Mouse (Mus musculus) CH12.LX (cell line): ENCODE results near the gene Slc6a17. TPM values are rescaled to one million over a fixed set of nuclear protein-coding genes. Genes with fewer than 3 reads are reported as not detected.

Experiments used
- DNase-seq: peaks from one replicate; pipeline ENCODE4 v3.0.0-alpha.2; 2013; ENCODE audit errors: extremely low read depth
- H3K27ac ChIP-seq: 2 replicates; pipeline ENCODE4 v1.5.1; 2012; ENCODE audit warnings: low read depth, mild to moderate bottlenecking, control low read depth, moderate library complexity; ENCODE audit not compliant: insufficient read depth
- H3K27me3 ChIP-seq: replicated peaks from 2 replicates; pipeline ENCODE3; 2012; ENCODE audit warnings: inconsistent platforms
- H3K36me3 ChIP-seq, 2 experiments: replicated peaks in 1 of 2; 2 replicates each; pipeline versions ENCODE3 to v1.6.1; 2012; ENCODE audit warnings: inconsistent platforms in 1 of 2, low read length in 1 of 2, mild to moderate bottlenecking in 1 of 2, mixed read lengths in 1 of 2, moderate library complexity in 1 of 2; ENCODE audit not compliant: control insufficient read depth in 1 of 2, insufficient read depth in 1 of 2
- H3K4me1 ChIP-seq, 2 experiments: 2 replicates each; pipeline ENCODE4 v1.6.1; 2012; ENCODE audit warnings: inconsistent platforms in 1 of 2, moderate library complexity in 1 of 2; ENCODE audit not compliant: insufficient read depth in 2 of 2, control insufficient read depth in 1 of 2
- H3K4me2 ChIP-seq: 2 replicates; pipeline ENCODE4 v1.6.1; 2012; ENCODE audit warnings: low read depth, mild to moderate bottlenecking, control low read depth; ENCODE audit not compliant: poor library complexity, insufficient read depth, severe bottlenecking
- H3K4me3 ChIP-seq, 3 experiments: fragments of 150-350 bp in 1 of 3; sonication (generic) in 1 of 3; replicated peaks in 1 of 3; 2 replicates each; pipeline versions ENCODE3 to v1.5.1; 2011 to 2012; ENCODE audit warnings: low read depth in 2 of 3, low read length in 2 of 3, mild to moderate bottlenecking in 2 of 3, moderate library complexity in 2 of 3, control low read depth in 1 of 3, improper control_type of control experiment in 1 of 3, inconsistent platforms in 1 of 3, mixed read lengths in 1 of 3; ENCODE audit not compliant: poor library complexity in 1 of 3
- H3K79me2 ChIP-seq: replicated peaks from 2 replicates; pipeline ENCODE4 v1.6.1; 2012; ENCODE audit warnings: mild to moderate bottlenecking, moderate library complexity; ENCODE audit not compliant: control insufficient read depth, poor library complexity, insufficient read depth, severe bottlenecking; ENCODE audit errors: extremely low read depth
- H3K9ac ChIP-seq: 2 replicates; pipeline ENCODE4 v1.6.1; 2012; ENCODE audit warnings: low read depth, mild to moderate bottlenecking, control low read depth, moderate library complexity; ENCODE audit not compliant: insufficient read depth
- H3K9me3 ChIP-seq: replicated peaks from 2 replicates; pipeline ENCODE3; 2012; ENCODE audit warnings: low read length, inconsistent platforms, mixed read lengths
- BHLHE40 ChIP-seq: IDR thresholded peaks from 2 replicates; pipeline ENCODE4 v1.6.1; 2011; ENCODE audit warnings: mild to moderate bottlenecking, low read depth, low read length, improper control_type of control experiment
- CHD1 ChIP-seq: IDR thresholded peaks from 2 replicates; pipeline ENCODE4 v1.6.1; 2012; ENCODE audit warnings: low read depth, low read length, improper control_type of control experiment, inconsistent platforms
- CTCF ChIP-seq, 2 experiments: IDR thresholded peaks in 1 of 2; conservative IDR thresholded peaks in 1 of 2; 2 replicates each; pipeline ENCODE4 v1.5.1; 2011 to 2012; ENCODE audit warnings: low read depth in 2 of 2, low read length in 2 of 2, improper control_type of control experiment in 1 of 2, inconsistent platforms in 1 of 2, mild to moderate bottlenecking in 1 of 2, moderate library complexity in 1 of 2
- E2F4 ChIP-seq: IDR thresholded peaks from 2 replicates; pipeline ENCODE4 v1.6.1; 2011; ENCODE audit warnings: low read depth, low read length, improper control_type of control experiment; ENCODE audit not compliant: insufficient replicate concordance
- ELF1 ChIP-seq: IDR thresholded peaks from 2 replicates; pipeline ENCODE4 v1.6.1; 2014; ENCODE audit warnings: low read depth, mild to moderate bottlenecking, inconsistent platforms, low read length, improper control_type of control experiment
- EP300 ChIP-seq: IDR thresholded peaks from 2 replicates; pipeline ENCODE4 v1.6.1; 2011; ENCODE audit warnings: low read length, improper control_type of control experiment
- ETS1 ChIP-seq: conservative IDR thresholded peaks from 2 replicates; pipeline ENCODE4 v1.6.1; 2012; ENCODE audit warnings: low read depth, mild to moderate bottlenecking, inconsistent platforms, low read length, improper control_type of control experiment, moderate library complexity
- GABPA ChIP-seq: IDR thresholded peaks from 2 replicates; pipeline ENCODE4 v1.6.1; 2012; ENCODE audit warnings: low read depth, low read length, improper control_type of control experiment, inconsistent platforms; ENCODE audit not compliant: insufficient replicate concordance
- HCFC1 ChIP-seq: IDR thresholded peaks from 2 replicates; pipeline ENCODE4 v1.6.1; 2012; ENCODE audit warnings: low read depth, mild to moderate bottlenecking, inconsistent platforms, low read length, improper control_type of control experiment
- JUN ChIP-seq: IDR thresholded peaks from 2 replicates; pipeline ENCODE4 v1.6.1; 2011; ENCODE audit warnings: low read depth, mild to moderate bottlenecking, low read length, improper control_type of control experiment, moderate library complexity; ENCODE audit not compliant: insufficient read depth
- JUND ChIP-seq: conservative IDR thresholded peaks from 2 replicates; pipeline ENCODE4 v1.6.1; 2011; ENCODE audit warnings: low read depth, low read length, improper control_type of control experiment
- KAT2A ChIP-seq: IDR thresholded peaks from 2 replicates; pipeline ENCODE4 v1.6.1; 2012; ENCODE audit warnings: low read length, improper control_type of control experiment, inconsistent platforms; ENCODE audit not compliant: insufficient replicate concordance
- MAFK ChIP-seq: IDR thresholded peaks from 2 replicates; pipeline ENCODE4 v1.6.1; 2011; ENCODE audit warnings: low read length, improper control_type of control experiment; ENCODE audit not compliant: insufficient replicate concordance
- MAX ChIP-seq: IDR thresholded peaks from 2 replicates; pipeline ENCODE4 v1.6.1; 2011; ENCODE audit warnings: low read length, improper control_type of control experiment
- POLR2AphosphoS2 ChIP-seq: IDR thresholded peaks from 2 replicates; pipeline ENCODE4 v1.6.1; 2011; ENCODE audit warnings: low read depth, low read length, improper control_type of control experiment
- SIN3A ChIP-seq: IDR thresholded peaks from 2 replicates; pipeline ENCODE4 v1.6.1; 2012; ENCODE audit warnings: low read length, improper control_type of control experiment, inconsistent platforms
- SMC3 ChIP-seq: IDR thresholded peaks from 2 replicates; pipeline ENCODE4 v1.6.1; 2011; ENCODE audit warnings: low read depth, low read length, improper control_type of control experiment
- TCF12 ChIP-seq: IDR thresholded peaks from 2 replicates; pipeline ENCODE4 v1.6.1; 2014; ENCODE audit warnings: low read depth, mild to moderate bottlenecking, inconsistent platforms, low read length, improper control_type of control experiment
- dilution Hi-C: fragments of 300-500 bp; cut with MboI; formaldehyde crosslinking; loops from 2 replicates; pipeline ENCODE4 v1.14.3; 2020; ENCODE audit warnings: low sequenced_read_pairs; ENCODE audit not compliant: extremely low pct_unique_long_range_greater_than_20kb, extremely low pct_ligation_motif_present
- in situ Hi-C: fragments of 300-500 bp; cut with MboI; formaldehyde crosslinking; loops from 3 replicates; pipeline ENCODE4 v1.14.3; 2019; ENCODE audit warnings: low sequenced_read_pairs, low pct_ligation_motif_present, low pct_unique_long_range_greater_than_20kb, mixed read lengths
- polyA plus RNA-seq: library from polyadenylated mRNA; unstranded; fragments of >175 nt; gene quantifications from 2 replicates; pipeline ENCODE4 v1.2.1, GENCODE M21; 2012; ENCODE audit warnings: low read depth; ENCODE audit not compliant: insufficient read length
- total RNA-seq, 2 experiments: library from RNA; depleted of rRNA; stranded (reverse); fragments of 300-350 nt in 1 of 2; fragments of >200 nt in 1 of 2; gene quantifications; 2 replicates each; pipeline ENCODE4 v1.2.3; 2012 to 2014

Slc6a17 gene
- total and polyA plus RNA-seq, 3 experiments = not detected

- Histone ChIP-seq H3K4me2 (no peak overlapping the region), H3K27ac (no peak overlapping the region), H3K9ac (no peak overlapping the region), H3K79me2 (no peaks in the 10 kb centered on the region), H3K36me3 (no peaks in the 10 kb centered on the region), H3K4me3 (no peak overlapping the region), H3K9me3 (peaks cover 3% of the 10 kb centered on the region)
- dilution Hi-C loops = no loop called here
- no peak for DNase-seq
- in situ Hi-C loops = no loop called here
- TF ChIP-seq CHD1 = no peak
- no peak for TF ChIP-seq POLR2AphosphoS2
- no peak for TF ChIP-seq ELF1
- no peak for TF ChIP-seq JUND
- TF ChIP-seq EP300 = no peak
- TF ChIP-seq SIN3A = no peak
- TF ChIP-seq KAT2A = no peak
- TF ChIP-seq MAFK = no peak
- no peak for TF ChIP-seq E2F4
- TF ChIP-seq BHLHE40 = no peak
- TF ChIP-seq TCF12 = no peak
- TF ChIP-seq, all 38 proteins: peak for 0
- Histone ChIP-seq H3K4me1 (peaks cover 0 to 14% of the 10 kb centered on the region in 2 experiments; a peak in 2 of 4 replicates), H3K27me3 (peaks cover 62% of the 10 kb centered on the region)
Measured at GRCm38 (mm10) chr3:107537504-107537889, 19.7 kb upstream of the Slc6a17 start.

- dilution Hi-C loops (no loop called here), in situ Hi-C loops (no loop called here)
Measured at GRCm38 (mm10) chr3:107536810-107537503, 19.1 kb upstream of the Slc6a17 start.

More at GRCm38 (mm10) chr3:107536810-107537503, 19.1 kb upstream of the Slc6a17 start:
- TF ChIP-seq CTCF (conservative IDR thresholded peaks at IDR 0.05 in 1 of 2, IDR thresholded peaks at IDR 0.05 in 1 of 2; ENCODE audit: low read depth in 2 of 2, low read length in 2 of 2) (no peak), JUN (no peak), ETS1 (no peak), TCF12 (no peak), SMC3 (no peak), MAX (no peak), GABPA (no peak), CHD1 (no peak), EP300 (no peak), HCFC1 (no peak), KAT2A (no peak), SIN3A (no peak)
- H3K79me2 ChIP-seq = no peaks in the 10 kb centered on the region
- DNase-seq = no peak
- H3K4me2 ChIP-seq = no peak overlapping the region
- H3K27me3 ChIP-seq = peaks cover 62% of the 10 kb centered on the region
- H3K4me1 ChIP-seq = peaks cover 0 to 14% of the 10 kb centered on the region in 2 experiments; a peak in 2 of 4 replicates
- H3K4me3 ChIP-seq = no peak overlapping the region
- no peaks in the 10 kb centered on the region for H3K36me3 ChIP-seq
- H3K9me3 ChIP-seq = peaks cover 3% of the 10 kb centered on the region
- no peak overlapping the region for H3K9ac ChIP-seq
- H3K27ac ChIP-seq = no peak overlapping the region
